Mouse (Mus musculus) embryonic facial prominence, embryonic 10.5 days (tissue): ENCODE results near the gene Gpr146. TPM values are rescaled to one million over a fixed set of nuclear protein-coding genes. Genes with fewer than 3 reads are reported as not detected.

Experiments
- DNase-seq: peaks from one replicate; pipeline ENCODE4 v3.0.0-alpha.2; 2017; ENCODE audit warnings: low spot score
- H3K27ac ChIP-seq: fragments of 300-500 bp; sonication (generic); replicated peaks from 2 replicates; pipeline ENCODE4 v1.5.1; 2016; ENCODE audit warnings: mild to moderate bottlenecking
- H3K27me3 ChIP-seq: fragments of 300-500 bp; sonication (generic); replicated peaks from 2 replicates; pipeline ENCODE4 v1.6.1; 2016; ENCODE audit warnings: low read depth, mild to moderate bottlenecking; ENCODE audit not compliant: poor library complexity, severe bottlenecking
- H3K36me3 ChIP-seq: fragments of 300-500 bp; sonication (generic); replicated peaks from 2 replicates; pipeline ENCODE4 v1.6.1; 2016; ENCODE audit warnings: mild to moderate bottlenecking, moderate library complexity
- H3K4me1 ChIP-seq: fragments of 300-500 bp; sonication (generic); 2 replicates; pipeline ENCODE4 v1.6.1; 2016
- H3K4me3 ChIP-seq: fragments of 300-500 bp; sonication (generic); 2 replicates; pipeline ENCODE4 v1.5.1; 2016; ENCODE audit warnings: mild to moderate bottlenecking, moderate library complexity
- H3K9me3 ChIP-seq: fragments of 300-500 bp; sonication (generic); 2 replicates; pipeline ENCODE4 v1.6.1; 2016; ENCODE audit warnings: mild to moderate bottlenecking
- WGBS: fragments of 180-500 bp; shearing (Covaris S2); methylation state at CpG from one replicate; pipeline ENCODE4 v1.1.7; 2016; 5-methylcytosine and 5-hydroxymethylcytosine counted together
- polyA plus RNA-seq: library from polyadenylated mRNA; unstranded; fragments of >200 nt; fragmentation: Nextera tagmentation; extraction: Ambion mirVana; gene quantifications from 2 replicates; pipeline ENCODE4 v1.2.1, GENCODE M21; 2016

Gpr146 gene
- polyA plus RNA-seq, 1 experiment from 2014 or later, result 2.5 TPM

DNA sequence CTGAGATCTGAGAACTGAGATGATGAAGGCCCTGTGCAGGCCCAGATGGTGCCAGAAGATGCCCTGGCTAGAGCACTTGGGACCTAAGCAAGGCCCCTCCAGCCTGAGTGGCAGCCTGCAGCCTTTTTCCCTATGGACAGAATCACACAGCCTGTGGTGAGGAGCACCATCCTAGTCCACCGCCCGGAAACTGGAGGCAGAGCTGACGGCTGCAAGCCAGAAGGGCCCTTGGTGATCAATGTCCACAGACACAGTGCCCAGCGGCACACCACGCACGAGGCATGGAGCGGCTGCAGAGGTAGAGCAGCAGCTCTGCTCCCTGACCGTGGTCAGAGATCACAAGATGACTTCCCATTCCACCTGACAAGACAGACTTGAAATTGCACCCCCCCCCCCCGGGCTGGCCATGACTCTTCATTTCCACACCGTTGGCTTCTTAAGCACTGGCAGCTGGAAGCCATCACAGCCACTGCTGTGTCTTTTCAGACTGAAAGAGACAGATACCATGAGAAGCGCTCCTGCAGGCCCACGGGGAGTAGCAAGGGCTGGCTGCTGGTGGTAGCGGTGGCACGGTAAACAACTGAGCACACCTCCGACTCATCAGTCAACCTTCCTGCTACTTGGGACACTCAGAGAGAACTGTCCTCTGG, 34.3 kb downstream of the Gpr146 start:
- Histone ChIP-seq H3K27me3 (no peaks in the 10 kb centered on the region), H3K9me3 (no peaks in the 10 kb centered on the region), H3K27ac (no peak overlapping the region), H3K4me1 (peaks cover 25% of the 10 kb centered on the region), H3K36me3 (peaks cover 19% of the 10 kb centered on the region), H3K4me3 (no peak overlapping the region)
- WGBS, result 80% methylated on average over 15 of the region's 15 CpGs
- DNase-seq, result no peak

DNA sequence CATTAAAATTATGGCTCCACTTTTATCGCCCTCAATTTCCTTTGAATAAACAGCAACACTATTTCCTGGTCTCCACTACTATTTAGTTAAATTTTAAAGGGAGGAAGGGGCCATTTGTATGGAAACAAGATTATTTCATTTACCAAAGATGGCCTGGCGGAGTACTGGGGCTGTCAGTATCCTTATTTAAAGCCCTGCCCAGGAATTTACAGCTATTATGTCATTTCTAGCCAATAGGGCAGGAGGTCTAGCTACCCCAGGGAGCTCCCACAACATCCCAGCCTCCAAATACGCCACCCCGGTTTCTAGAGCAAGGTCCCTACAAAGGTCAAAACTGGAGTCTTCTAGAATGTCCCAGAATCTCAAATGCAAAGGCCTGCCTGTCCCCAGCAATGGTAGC, 36.0 kb downstream of the Gpr146 start:
- Histone ChIP-seq H3K4me1 (peaks cover 19% of the 10 kb centered on the region), H3K27ac (no peak overlapping the region), H3K4me3 (no peak overlapping the region), H3K36me3 (peaks cover 29% of the 10 kb centered on the region), H3K9me3 (0 out of 2 replicates have a peak, but pooled peaks cover 5% of the 10 kb centered on the region), H3K27me3 (no peaks in the 10 kb centered on the region)
- 89% methylated on average over 4 of the region's 4 CpGs for WGBS
- DNase-seq, result no peak

DNA sequence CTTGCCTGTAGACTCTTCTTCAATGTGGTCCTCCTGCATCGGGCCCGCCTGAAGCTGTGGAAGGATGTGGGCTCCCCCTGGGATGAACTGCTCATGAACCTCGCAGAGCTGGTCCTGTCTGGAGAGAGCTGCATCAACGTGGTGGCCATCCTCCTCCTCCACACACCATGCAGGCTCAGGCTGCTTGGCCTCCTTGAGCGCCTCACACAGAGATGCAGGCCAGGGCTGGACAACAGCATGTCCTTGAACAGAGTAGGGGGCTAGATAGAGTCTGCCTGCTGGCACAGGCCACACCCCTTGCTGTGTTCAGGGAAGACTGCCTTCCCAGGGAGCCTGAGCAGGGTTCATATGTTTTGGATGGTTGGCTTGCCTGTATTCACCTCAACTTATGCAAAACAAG, 37.5 kb downstream of the Gpr146 start:
- H3K4me3 ChIP-seq, result no peak overlapping the region
- peaks cover 23% of the 10 kb centered on the region for H3K4me1 ChIP-seq
- H3K27ac ChIP-seq, result no peak overlapping the region
- 0 out of 2 replicates have a peak, but pooled peaks cover 5% of the 10 kb centered on the region for H3K9me3 ChIP-seq
- peaks cover 29% of the 10 kb centered on the region for H3K36me3 ChIP-seq
- no peaks in the 10 kb centered on the region for H3K27me3 ChIP-seq
- WGBS, result 93% methylated on average over 5 of the region's 5 CpGs
- no peak for DNase-seq

DNA sequence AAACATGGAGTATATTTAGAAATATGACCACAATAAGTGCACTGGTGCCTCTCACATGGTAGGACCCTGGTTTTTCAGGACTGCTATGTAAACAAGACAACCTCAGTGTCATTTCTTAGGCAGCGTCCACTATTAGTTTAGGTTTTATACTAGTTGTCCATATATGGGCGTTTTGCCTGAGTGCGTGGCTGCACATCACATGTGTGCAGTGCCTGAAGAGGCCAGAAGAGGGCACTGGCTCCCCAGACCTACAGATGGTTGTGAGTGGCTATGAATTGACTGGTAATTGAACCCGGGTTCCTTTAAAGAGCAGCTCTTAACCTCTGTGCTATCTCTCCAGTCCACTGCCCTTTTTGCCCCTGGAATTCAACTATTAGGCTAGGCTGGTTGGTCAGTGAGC, 39.4 kb downstream of the Gpr146 start:
- no peak overlapping the region for H3K27ac ChIP-seq
- WGBS, result 94% methylated on average over 4 of the region's 4 CpGs
- H3K27me3 ChIP-seq, result no peaks in the 10 kb centered on the region
- H3K36me3 ChIP-seq, result peaks cover 29% of the 10 kb centered on the region
- no peak overlapping the region for H3K4me3 ChIP-seq
- no peak for DNase-seq
- 0 out of 2 replicates have a peak, but pooled peaks cover 5% of the 10 kb centered on the region for H3K9me3 ChIP-seq
- H3K4me1 ChIP-seq, result peaks cover 17% of the 10 kb centered on the region

DNA sequence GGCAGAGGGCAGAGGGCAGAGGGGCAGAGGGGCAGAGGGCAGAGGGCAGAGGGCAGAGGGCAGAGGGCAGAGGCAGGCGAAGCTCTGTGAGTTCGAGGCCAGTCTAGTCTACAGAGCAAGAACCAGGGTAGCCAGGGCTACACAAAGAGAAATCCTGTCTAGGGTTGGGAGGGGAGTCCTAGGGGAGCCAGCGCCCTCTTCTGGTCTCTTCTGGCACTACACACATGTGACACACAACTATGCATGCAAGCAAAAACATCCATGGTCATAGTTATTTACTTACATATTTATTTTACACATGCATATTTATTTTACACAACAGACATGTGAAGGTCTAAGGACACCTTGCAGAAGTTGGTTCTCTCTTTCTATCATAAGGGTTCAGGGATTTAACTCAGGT, 40.0 kb downstream of the Gpr146 start:
- H3K27ac ChIP-seq, result no peak overlapping the region
- H3K9me3 ChIP-seq, result 0 out of 2 replicates have a peak, but pooled peaks cover 5% of the 10 kb centered on the region
- 87% methylated on average over 3 of the region's 3 CpGs for WGBS

DNA sequence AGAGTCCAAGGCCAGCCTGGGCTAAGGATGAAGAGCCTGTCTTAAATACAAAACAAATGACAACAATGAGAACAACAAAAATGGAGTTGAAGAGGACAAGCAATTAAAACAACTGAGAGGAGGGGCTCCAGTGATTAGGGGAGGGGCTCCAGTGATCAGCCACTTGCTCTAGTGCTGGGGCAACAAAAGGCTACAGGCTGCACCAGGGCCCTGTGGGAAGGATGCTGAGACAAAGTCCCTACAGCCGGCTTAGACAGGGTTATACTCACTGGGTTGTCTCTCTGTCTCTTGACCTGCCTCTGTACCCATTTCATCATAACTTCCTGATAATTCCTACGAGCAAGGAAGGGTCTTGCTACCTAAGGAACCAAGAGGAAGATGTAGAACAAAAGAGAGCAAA, 40.6 kb downstream of the Gpr146 start:
- peaks cover 29% of the 10 kb centered on the region for H3K36me3 ChIP-seq
- peaks cover 16% of the 10 kb centered on the region for H3K4me1 ChIP-seq
- peak overlapping the region; percentile 54 for H3K27ac ChIP-seq
- H3K4me3 ChIP-seq, result no peak overlapping the region
- H3K27me3 ChIP-seq, result no peaks in the 10 kb centered on the region
- 83% methylated on average over 2 of the region's 2 CpGs for WGBS
- no peak for DNase-seq
- 0 out of 2 replicates have a peak, but pooled peaks cover 5% of the 10 kb centered on the region for H3K9me3 ChIP-seq

More for the DNA sequence above, 40.0 kb downstream of the Gpr146 start:
- Histone ChIP-seq H3K27me3 (no peaks in the 10 kb centered on the region), H3K36me3 (peaks cover 29% of the 10 kb centered on the region), H3K4me3 (no peak overlapping the region), H3K4me1 (peaks cover 14% of the 10 kb centered on the region)
- no peak for DNase-seq

DNA sequence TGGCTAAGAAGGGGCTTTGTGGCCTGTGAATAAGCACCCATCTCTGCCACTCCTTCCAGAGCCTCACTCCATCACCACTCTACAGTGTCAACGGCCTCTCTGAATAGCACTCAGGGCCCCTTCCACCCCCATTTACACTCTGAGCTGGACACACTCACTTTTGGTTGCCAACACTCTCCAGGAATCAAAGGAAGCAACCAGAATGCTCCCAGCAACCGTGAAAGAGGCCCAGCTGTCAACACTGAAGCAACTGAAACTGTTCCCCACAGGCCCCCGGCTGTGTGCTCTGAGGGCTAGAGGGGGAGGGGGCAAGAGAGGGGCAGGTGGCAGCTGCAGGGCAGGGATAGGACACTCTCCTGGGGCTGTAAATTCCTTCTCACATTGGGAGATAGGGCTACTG, 41.1 kb downstream of the Gpr146 start:
- DNase-seq, result no peak
- peak overlapping the region; percentile 54 for H3K27ac ChIP-seq
- no peak overlapping the region for H3K4me3 ChIP-seq
- no peaks in the 10 kb centered on the region for H3K27me3 ChIP-seq
- peaks cover 20% of the 10 kb centered on the region for H3K4me1 ChIP-seq
- WGBS, result 40% methylated on average over 3 of the region's 3 CpGs
- 0 out of 2 replicates have a peak, but pooled peaks cover 5% of the 10 kb centered on the region for H3K9me3 ChIP-seq
- H3K36me3 ChIP-seq, result peaks cover 29% of the 10 kb centered on the region

DNA sequence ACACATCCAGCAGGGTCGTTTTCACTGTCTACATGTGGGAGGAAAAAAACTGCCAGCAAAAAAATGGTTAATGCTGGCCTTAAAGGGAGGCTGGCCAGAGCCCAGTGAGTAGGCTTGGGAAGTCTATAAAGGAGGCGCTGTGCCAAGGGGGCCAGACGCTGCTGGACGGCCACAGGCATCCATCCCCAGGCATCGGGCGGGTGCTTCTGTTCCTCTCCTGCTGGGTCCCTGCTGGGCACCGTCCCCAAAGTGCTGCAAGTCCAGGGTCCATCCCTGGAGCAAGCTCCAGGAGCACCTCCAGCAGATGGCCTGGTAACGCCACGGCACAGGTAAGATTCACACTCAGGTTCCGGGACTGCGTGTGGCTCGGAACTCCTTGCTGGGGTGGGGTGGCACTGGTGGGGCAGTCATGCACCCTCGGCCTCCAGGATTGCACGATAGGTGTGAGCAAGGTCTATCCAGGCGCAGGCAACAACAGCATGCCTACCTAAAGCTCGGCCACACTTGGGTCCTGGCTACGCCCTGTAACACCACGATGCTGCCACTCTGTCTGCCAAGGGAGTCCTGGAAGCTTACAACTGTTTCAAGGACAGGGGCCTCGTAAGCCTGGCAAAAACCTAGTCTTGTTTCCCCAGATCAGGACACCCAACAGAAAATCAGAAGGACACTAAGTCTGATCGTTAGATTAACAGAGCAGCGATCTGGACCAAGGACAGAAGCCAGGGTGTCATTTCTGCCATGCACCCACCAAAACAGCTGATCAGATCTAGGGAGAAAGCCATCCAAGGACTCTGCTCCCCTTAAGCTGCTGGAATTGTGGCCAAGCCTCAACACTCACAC, 45.7 kb downstream of the Gpr146 start, which contains the start of gene Gper1:
Gper1 (plus strand) TSS at position 126 of the 840 bp plus-strand sequence.
- Histone ChIP-seq H3K27me3 (no peaks in the 10 kb centered on the region), H3K27ac (0 out of 2 replicates have a peak within 1 kb of the TSS, but pooled peaks have one; percentile 44), H3K4me1 (peaks cover 18% of the 10 kb centered on the region), H3K36me3 (peaks cover 12% of the 10 kb centered on the region; the same call in 1 of the 2 replicates), H3K9me3 (no peaks in the 10 kb centered on the region), H3K4me3 (no peak within 1 kb of the TSS)
- 63% methylated on average over 21 of the region's 21 CpGs for WGBS
- DNase-seq, result no peak

DNA sequence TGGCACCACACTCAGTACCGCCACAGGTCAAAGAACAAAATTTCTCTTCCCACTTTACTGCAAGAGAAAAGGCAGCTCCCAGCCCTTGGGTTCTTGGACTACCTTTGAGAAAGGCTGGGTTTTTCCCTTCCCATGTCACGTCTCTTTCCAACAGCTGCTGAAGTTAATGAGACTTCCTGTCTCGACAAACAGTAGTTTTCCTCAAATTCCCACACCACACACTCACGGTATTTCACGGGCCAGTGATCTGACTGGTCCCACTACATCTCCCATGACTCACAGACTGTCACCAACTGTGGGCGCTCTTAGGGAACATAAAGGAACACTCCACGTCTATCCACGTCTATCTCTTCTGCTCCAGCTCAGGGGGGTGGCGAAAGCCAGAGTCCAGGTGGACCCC, 47.7 kb downstream of the Gpr146 start:
- WGBS, result 86% methylated on average over 9 of the region's 9 CpGs
- Histone ChIP-seq H3K4me1 (peaks cover 20% of the 10 kb centered on the region), H3K36me3 (peaks cover 12% of the 10 kb centered on the region; the same call in 1 of the 2 replicates), H3K4me3 (no peak overlapping the region), H3K27me3 (no peaks in the 10 kb centered on the region), H3K27ac (no peak overlapping the region), H3K9me3 (no peaks in the 10 kb centered on the region)
- DNase-seq, result no peak

DNA sequence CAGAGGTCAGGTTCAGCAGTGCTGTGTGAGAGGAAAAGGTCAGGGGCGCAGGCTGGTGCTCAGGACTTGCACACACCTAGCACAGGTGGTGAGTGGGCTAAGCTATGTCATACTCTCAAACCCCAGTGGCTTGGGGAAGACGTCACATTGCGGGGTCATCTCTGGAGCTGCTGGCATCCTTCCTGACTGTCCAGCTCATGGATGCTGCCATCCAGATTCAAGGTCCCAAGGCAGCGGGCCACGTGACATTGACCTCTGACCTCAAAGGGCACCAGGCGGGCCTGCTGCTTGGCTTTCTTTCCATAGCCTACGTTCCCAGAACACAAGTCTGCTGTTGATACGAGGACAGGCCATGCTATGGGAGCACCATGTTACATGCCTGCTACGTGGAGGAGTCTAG, 49.5 kb downstream of the Gpr146 start:
- Histone ChIP-seq H3K4me1 (peaks cover 32% of the 10 kb centered on the region), H3K27me3 (no peaks in the 10 kb centered on the region), H3K36me3 (peaks cover 12% of the 10 kb centered on the region; the same call in 1 of the 2 replicates), H3K4me3 (no peak overlapping the region), H3K9me3 (no peaks in the 10 kb centered on the region), H3K27ac (no peak overlapping the region)
- 82% methylated on average over 9 of the region's 9 CpGs for WGBS
- no peak for DNase-seq

DNA sequence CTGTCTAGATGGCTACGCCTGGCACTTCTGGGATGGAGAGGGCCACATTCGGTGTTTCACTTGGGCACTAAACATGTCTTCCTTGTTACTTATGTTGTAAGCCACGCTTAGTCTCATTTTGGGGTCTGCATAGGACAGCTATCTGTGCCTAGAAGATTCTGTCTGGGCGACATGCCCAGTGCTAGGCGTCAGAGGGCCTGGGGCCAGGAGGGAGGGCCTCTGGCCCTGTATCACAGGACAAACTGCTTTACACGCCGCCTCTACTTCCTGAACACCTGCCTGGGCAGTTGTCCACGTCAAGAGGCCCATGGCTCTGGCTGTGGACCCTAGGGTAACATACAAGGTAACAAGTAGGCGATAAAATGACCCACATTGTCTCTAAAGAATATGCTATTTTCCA, 50.5 kb downstream of the Gpr146 start:
- Histone ChIP-seq H3K27ac (no peak overlapping the region), H3K4me3 (no peak overlapping the region), H3K9me3 (no peaks in the 10 kb centered on the region), H3K36me3 (peaks cover 12% of the 10 kb centered on the region; the same call in 1 of the 2 replicates), H3K4me1 (peaks cover 34% of the 10 kb centered on the region), H3K27me3 (no peaks in the 10 kb centered on the region)
- DNase-seq, result no peak
- WGBS, result 90% methylated on average over 9 of the region's 9 CpGs

DNA sequence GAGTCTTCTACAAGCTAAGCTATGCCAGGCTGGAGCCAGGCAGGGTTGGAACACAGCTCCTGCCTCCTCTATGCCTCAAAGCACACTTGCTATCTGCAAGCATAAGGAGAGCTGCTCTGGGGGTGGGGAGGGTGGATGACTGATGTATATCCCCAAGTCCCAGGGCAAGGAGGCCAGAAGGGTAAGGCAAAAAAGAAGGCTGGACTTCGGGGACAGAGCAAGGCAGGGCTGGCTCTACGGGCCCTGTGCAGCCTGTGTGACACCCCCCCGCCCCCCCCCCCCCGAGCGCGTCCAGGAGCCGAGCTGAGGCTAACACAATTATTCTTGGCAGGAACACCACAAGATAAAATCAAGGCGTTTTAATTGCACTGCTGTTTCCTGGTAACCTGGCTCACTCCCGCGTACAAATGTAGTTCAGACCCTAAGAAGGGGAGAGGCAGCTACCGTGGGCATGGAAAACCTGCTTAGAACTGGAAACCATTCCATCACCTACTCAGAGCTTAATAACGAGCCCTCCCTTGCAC, 52.4 kb downstream of the Gpr146 start:
- H3K36me3 ChIP-seq, result peaks cover 12% of the 10 kb centered on the region; the same call in 1 of the 2 replicates
- no peak for DNase-seq
- no peaks in the 10 kb centered on the region for H3K27me3 ChIP-seq
- H3K4me1 ChIP-seq, result peaks cover 38% of the 10 kb centered on the region
- H3K4me3 ChIP-seq, result no peak overlapping the region
- H3K9me3 ChIP-seq, result no peaks in the 10 kb centered on the region
- no peak overlapping the region for H3K27ac ChIP-seq
- WGBS, result 70% methylated on average over 12 of the region's 12 CpGs
